Mouse (Mus musculus) left cerebral cortex, postnatal 14 days (tissue): ENCODE measurements around the gene Slc30a2. TPM values are rescaled to one million over a fixed set of nuclear protein-coding genes. Genes with fewer than 3 reads are reported as not detected.
"Not testable (repeated sequence)": the region's sequence is repeated elsewhere in the genome, so short reads cannot be mapped to it uniquely, and the experiment has no call there.

ENCODE experiments used
- DNase-seq, 2 experiments: peaks; one replicate each; pipeline ENCODE4 v3.0.0; 2021 to 2022; ENCODE audit warnings: low spot score in 2 of 2, mixed read lengths in 1 of 2
- intact Hi-C: fragments of 180-260 bp; cut with DNase I; formaldehyde crosslinking; loops from one replicate; pipeline ENCODE4 v1.15.1; 2025
- total RNA-seq, 2 experiments: library from RNA; stranded (reverse); gene quantifications; 2 replicates each; pipeline ENCODE4 v1.2.3; 2021

Gene Slc30a2
- total RNA-seq, 2 experiments from 2014 or later = 0.17 TPM; not detected in 1

- intact Hi-C loops = loop anchor here (5.0 kb wide), 1 partner anchor 166 kb away; the partner anchor contains the start of gene Cep85
Observed at GRCm38 (mm10) chr4:134352929-134353328, 9.9 kb downstream of the Slc30a2 start.

GRCm38 (mm10) chr4:134353527-134354409 lies 10.8 kb downstream of the Slc30a2 start:
- DNase-seq = no peak
- intact Hi-C loops = loop anchor here (5.0 kb wide), 1 partner anchor 166 kb away; the partner anchor contains the start of gene Cep85

More at GRCm38 (mm10) chr4:134352929-134353328, 9.9 kb downstream of the Slc30a2 start:
- no peak for DNase-seq

- DNase-seq = no peak
- intact Hi-C loops = loop anchor here (5.0 kb wide), 2 partner anchors 69 to 104 kb away; partner anchors contain the start of genes Grrp1 and Pdik1l
Observed at GRCm38 (mm10) chr4:134355841-134356452, 13.0 kb downstream of the Slc30a2 start.

GRCm38 (mm10) chr4:134356591-134357460 lies 13.8 kb downstream of the Slc30a2 start:
- intact Hi-C loops = loop anchor here (5.0 kb wide), 2 partner anchors 70 to 105 kb away; partner anchors contain the start of genes Grrp1 and Pdik1l
- peak; percentile 79 to 91 for DNase-seq

- no peak for DNase-seq
- intact Hi-C loops = loop anchor here (5.0 kb wide), 2 partner anchors 70 to 105 kb away; partner anchors contain the start of genes Grrp1 and Pdik1l
Observed at GRCm38 (mm10) chr4:134357461-134357771, 14.4 kb downstream of the Slc30a2 start.

- DNase-seq = no peak
- intact Hi-C loops = loop anchor here (5.0 kb wide), 2 partner anchors 72 to 107 kb away; partner anchors contain the start of genes Grrp1 and Pdik1l
Observed at GRCm38 (mm10) chr4:134359649-134360048, 16.7 kb downstream of the Slc30a2 start.

DNA sequence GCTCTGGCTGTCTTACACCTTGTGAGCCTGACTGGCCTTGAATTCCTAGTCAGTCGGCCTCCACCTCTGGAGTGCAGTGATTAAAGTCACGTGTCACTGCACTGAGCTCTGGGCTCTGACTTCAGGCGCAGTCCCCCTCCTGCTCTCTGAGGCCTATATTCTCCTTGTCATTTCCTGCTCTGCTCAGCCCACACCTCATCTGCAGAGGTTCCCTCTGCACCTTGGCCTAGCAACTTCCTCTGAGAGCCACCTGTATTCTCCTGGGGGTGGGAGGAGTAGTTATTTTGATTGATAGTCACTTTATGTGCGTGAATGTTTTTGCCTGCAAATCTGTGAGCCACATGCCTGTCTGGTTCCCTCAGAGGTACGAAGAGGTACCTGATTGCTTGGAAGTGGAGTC lies 18.2 kb downstream of the Slc30a2 start:
- intact Hi-C loops = no loop called here
- DNase-seq = no peak

GRCm38 (mm10) chr4:134362124-134362523 lies 19.1 kb downstream of the Slc30a2 start:
- intact Hi-C loops = no loop called here
- no peak for DNase-seq

DNA sequence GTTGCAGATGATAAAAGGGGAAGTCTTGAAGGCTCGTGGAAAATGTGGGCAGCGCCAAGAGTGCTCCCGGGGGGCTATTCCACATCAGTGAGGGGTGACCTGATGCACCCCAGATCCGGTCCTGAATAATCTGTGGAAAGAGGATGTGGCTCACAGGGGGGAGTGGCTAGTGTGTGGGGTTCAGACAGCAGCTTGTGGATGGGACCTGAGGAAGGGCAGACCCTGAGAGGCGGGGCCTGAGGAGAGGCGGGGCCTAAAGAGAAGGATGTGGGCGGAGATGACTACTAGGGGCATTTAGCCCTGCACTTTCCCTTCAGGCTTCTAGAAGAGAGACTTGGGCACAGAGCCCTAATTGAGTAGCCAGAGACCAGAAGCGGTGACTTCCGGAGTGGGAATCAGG lies 19.6 kb downstream of the Slc30a2 start:
- intact Hi-C loops = no loop called here
- DNase-seq = no peak

DNA sequence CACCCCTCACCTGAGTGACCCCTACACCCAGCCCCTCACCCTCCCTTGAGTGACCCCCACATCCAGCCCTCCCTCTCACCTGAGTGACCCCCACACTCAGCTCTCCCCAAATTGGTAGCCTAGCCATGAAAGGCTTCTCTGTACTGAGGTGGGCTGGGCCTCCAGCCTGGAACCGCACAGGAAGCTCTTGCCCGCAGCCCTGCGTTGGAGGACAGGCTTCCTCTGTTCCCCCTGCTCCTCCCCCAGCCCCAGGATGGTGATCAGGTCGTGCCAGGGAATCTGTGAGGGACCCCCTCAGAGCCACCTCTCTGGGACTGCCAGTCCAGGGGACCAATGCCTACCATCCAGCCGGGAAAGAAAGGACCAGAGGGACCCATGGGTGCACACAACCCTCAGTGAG lies 22.3 kb downstream of the Slc30a2 start:
- no peak for DNase-seq
- intact Hi-C loops = no loop called here

DNA sequence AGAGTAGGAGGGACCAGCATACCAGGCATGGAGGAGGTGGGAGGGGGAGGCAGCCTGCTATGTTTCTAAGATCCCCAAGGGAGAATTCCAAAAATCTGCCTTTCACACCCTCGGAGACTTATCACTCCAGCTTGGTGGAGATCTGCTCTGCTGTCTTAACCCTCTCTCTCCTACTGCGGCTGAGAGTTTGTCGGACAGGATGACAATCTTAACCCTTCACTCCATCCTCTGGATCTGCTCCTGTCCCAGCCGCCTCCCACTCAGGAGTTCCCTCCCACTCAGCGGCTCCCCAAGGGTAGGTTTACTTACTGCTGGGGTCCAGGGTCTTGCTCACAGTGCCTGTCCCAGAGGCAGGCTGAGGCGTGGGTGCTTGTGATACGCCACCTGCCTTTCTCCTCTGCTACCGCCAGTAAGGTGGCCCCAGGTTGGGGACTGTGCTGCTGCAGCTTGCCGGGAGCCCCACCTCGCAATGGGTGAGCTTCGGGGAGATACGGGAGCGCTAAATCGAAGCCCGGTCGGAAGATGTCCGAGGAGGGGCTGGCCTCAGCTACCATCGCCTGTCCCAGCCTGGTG lies 27.8 kb downstream of the Slc30a2 start:
- peak; percentile 74 to 84 for DNase-seq
- intact Hi-C loops = no loop called here

DNA sequence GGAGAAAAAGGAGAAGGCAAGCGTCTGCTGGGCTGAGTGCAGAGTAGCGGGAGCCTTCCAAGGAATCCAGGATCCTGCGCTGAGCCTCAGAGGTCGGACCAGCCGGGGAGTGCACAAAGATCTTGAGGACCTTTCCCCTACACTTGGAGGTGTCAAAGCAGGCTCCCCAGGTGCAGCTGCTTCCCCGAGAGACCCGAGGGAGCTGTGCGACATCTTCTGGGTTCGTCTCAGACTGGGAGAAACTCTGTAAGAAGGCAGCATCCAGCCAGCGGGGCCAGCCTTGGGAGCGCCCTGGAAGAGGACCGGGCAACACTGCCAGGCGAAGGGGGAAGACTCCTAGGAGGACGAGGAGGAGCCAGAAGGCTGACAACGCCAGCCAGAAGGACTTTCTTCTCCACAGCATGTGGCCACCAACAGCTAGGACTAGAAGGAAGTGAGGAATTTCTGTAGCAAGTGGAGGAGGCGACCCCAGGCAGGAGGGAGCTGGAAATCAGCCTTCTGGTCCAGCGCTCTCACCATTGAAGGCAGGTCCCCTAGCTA lies 28.4 kb downstream of the Slc30a2 start:
- intact Hi-C loops = no loop called here
- no peak for DNase-seq

- DNase-seq = peak; percentile 85 to 89
- intact Hi-C loops = no loop called here
Observed at GRCm38 (mm10) chr4:134372294-134372747, 29.3 kb downstream of the Slc30a2 start.

DNA sequence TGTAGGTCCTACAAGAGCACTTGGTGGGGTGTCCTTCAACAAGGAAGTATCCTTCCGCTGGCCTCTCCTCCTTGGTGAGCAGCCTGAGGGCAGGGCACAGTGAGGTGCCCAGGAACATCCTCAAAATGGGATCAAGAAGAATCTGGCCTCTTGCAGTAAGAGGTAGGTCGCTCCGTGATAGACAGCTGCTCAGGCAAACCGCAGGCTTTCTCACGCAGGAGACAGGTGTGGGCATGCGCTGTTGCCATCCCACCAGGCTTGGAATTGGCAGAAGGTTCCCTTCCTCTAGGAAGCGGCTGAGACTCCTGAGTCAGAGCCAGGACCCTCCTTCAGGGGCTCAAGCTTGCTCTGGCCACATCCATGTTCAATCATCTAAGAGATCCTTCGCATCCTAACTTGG lies 30.3 kb downstream of the Slc30a2 start:
- no peak for DNase-seq
- intact Hi-C loops = no loop called here

DNA sequence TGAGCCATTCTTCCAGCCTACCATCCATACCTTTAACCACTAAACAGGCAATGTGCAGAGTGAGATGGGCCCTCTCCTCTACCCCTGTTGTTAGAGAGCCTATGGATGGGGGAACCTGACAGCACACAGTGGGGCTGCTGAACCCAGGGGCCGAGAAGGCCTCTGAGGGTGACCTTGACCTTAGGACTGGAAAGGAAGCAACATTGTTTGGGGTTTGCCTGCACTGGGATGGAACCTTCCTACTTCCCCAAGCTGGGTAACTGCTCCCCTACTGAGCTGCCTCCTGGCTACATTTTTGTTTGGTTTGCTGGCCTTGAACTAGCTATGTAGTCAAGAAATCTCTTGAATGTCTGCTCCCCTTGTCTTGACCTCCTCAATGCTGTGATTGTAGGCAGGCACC lies 31.3 kb downstream of the Slc30a2 start:
- no peak for DNase-seq
- intact Hi-C loops = no loop called here

DNA sequence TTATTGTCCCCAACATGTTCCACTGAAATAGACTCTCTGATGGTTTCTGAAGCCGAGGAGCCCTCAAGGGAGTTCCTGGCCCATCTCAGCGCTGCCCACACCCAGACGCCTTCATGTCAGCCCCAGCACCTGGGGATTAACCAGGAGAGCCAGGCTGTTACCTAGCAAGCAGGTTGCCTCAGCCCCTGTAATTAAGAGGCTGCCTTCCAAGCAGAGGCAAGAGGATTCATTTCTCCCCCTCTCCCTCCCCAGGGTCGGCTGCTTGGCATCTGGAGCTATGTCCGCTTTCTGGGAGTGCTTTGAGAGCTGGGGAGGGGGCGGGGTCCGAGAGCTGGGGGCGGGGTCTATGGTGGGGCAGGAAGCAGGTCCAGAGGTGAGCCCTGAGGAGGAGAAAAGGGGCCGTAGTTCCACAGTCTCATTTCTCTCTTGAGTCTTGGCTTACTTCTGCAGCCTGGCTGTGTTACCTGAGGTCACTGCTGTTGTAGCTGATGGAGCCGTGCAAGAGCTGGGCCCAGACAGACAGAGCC lies 35.2 kb downstream of the Slc30a2 start:
- intact Hi-C loops = no loop called here
- DNase-seq = no peak

GRCm38 (mm10) chr4:134379510-134379909 lies 36.5 kb downstream of the Slc30a2 start:
- intact Hi-C loops = no loop called here

GRCm38 (mm10) chr4:134383750-134384149 lies 40.8 kb downstream of the Slc30a2 start, which contains the start of gene Extl1:
Gene Extl1, minus strand, starts transcription at chr4:134383850.
- intact Hi-C loops, DNase-seq: not testable (repeated sequence)

More at GRCm38 (mm10) chr4:134379510-134379909, 36.5 kb downstream of the Slc30a2 start:
- DNase-seq = no peak
